ENCODE assay signal across 10 mouse cellular contexts in the genomic region with DNA sequence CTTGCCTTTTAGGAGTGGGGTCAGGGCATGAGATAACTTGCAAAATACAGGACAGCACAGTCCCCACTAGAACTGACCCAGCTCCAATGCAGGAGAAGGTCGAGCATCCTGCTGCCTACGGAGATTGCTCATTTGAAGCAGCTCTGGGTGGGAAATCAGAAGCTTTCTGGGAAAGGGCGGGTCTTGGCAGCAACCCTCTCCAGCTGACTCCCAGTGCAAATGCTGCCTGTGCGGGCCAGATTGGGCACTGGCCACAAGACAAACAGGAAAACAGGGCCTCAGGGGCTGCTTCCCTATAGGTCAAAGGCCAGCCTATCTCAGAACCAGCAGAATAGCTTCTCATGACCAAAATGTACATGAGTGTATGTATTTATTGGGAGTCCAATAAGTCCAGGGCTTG. TPM values are rescaled to one million over a fixed set of nuclear protein-coding genes. Genes with fewer than 3 reads are reported as not detected.
DNase-seq lines count a peak whose midpoint lies in the region; ATAC-seq lines count a peak whose summit lies in the region.
"Had no signal": no experiment of that assay in that cellular context is flagged by ENCODE, and none has a peak within 500 bp of the region (broad histone marks: within the 10 kb centered on the region; RNA-seq: fewer than 3 reads in every experiment).

No protein-coding gene starts in this region.

- H3K9me3 ChIP-seq in hindbrain, embryonic 15.5 days = no peaks in the 10 kb centered on the region
- H3K9me3 ChIP-seq in hindbrain, embryonic 11.5 days (ENCODE audit: control insufficient read depth, low read length) = no peaks in the 10 kb centered on the region

- H3K9ac ChIP-seq in hindbrain, embryonic 15.5 days = no peak overlapping the region
- H3K9ac ChIP-seq in hindbrain, embryonic 11.5 days (ENCODE audit: low read depth, low read length) = no peak overlapping the region

- 0 out of 2 replicates have a peak, but pooled peaks have one; percentile 19 for ATAC-seq in hindbrain, embryonic 15.5 days (ENCODE audit: low FRiP score, low read depth)
- no peak for ATAC-seq in hindbrain, embryonic 11.5 days (ENCODE audit: low FRiP score)
- ATAC-seq: forebrain, embryonic 14.5 days had no signal

- WGBS in hindbrain, embryonic 15.5 days = 72% methylated on average over 4 of the region's 4 CpGs
- 76% methylated on average over 4 of the region's 4 CpGs for WGBS in hindbrain, embryonic 11.5 days

- H3K4me1 ChIP-seq in hindbrain, embryonic 15.5 days (replicated peaks) = 0 out of 2 replicates have a peak, but pooled peaks cover 4% of the 10 kb centered on the region
- H3K4me1 ChIP-seq in hindbrain, embryonic 11.5 days (replicated peaks; ENCODE audit: control insufficient read depth, insufficient read depth, low read length) = no peaks in the 10 kb centered on the region

- H3K36me3 ChIP-seq in hindbrain, embryonic 15.5 days = no peaks in the 10 kb centered on the region
- H3K36me3 ChIP-seq in hindbrain, embryonic 11.5 days (ENCODE audit: control insufficient read depth, insufficient read depth, low read length) = no peaks in the 10 kb centered on the region

- no peak overlapping the region for H3K27ac ChIP-seq in hindbrain, embryonic 15.5 days (replicated peaks)
- H3K27ac ChIP-seq in hindbrain, embryonic 11.5 days (ENCODE audit: low read depth, low read length) = no peak overlapping the region

- no peak for DNase-seq in hindbrain, embryonic 11.5 days (ENCODE audit: low spot score)
- DNase-seq in adrenal gland, postnatal 25 days = peak; percentile 38
- peak; percentile 64 for DNase-seq in heart, postnatal 25 days (ENCODE audit: low spot score)
- peak; percentile 80 for DNase-seq in lung, postnatal 25 days (ENCODE audit: low spot score)
- DNase-seq in cerebellum, postnatal 25 days = no peak
- no peak for DNase-seq in left cerebral cortex, adult 11 months (ENCODE audit: low spot score)
- DNase-seq in cerebellum, adult 11 months = no peak
- DNase-seq: right cerebral cortex, postnatal 14 days had no signal

- H3K4me2 ChIP-seq in hindbrain, embryonic 15.5 days = no peak overlapping the region
- no peak overlapping the region for H3K4me2 ChIP-seq in hindbrain, embryonic 11.5 days (replicated peaks; ENCODE audit: low read depth, low read length)

- peaks cover 10% of the 10 kb centered on the region for H3K27me3 ChIP-seq in hindbrain, embryonic 15.5 days
- H3K27me3 ChIP-seq in hindbrain, embryonic 11.5 days (ENCODE audit: control insufficient read depth, insufficient read depth, low read length) = peaks cover 4% of the 10 kb centered on the region

- intact Hi-C loops in heart, postnatal 25 days (cut with DNase I) = loop anchor here (2.0 kb wide), 1 partner anchor 33 kb away; a partner anchor contains a TSS

- H3K4me3 ChIP-seq in hindbrain, embryonic 15.5 days = no peak overlapping the region
- no peak overlapping the region for H3K4me3 ChIP-seq in hindbrain, embryonic 11.5 days (ENCODE audit: low read depth, low read length)

RNA-seq across cellular contexts. Expression of a gene that starts 32.8 kb away (rescaled TPM):
- 3.2 and 3.9 TPM in 2 replicates for polyA plus RNA-seq in hindbrain, embryonic 15.5 days (2015; fragmentation: Nextera tagmentation; extraction: Ambion mirVana)
- polyA plus RNA-seq in hindbrain, embryonic 11.5 days (2014; fragmentation: Nextera tagmentation; extraction: Ambion mirVana) = 1.8 and 2.4 TPM in 2 replicates
- 9.5 and 10.5 TPM in 2 replicates for total RNA-seq in adrenal gland, postnatal 25 days (2021)
- 10 to 100 TPM; 17.1 to 19.6 TPM for total RNA-seq in heart, postnatal 25 days (2021)

RNA-seq across cellular contexts. Expression of a gene that starts 53.1 kb away (rescaled TPM):
- 12.7 and 15.3 TPM in 2 replicates for polyA plus RNA-seq in hindbrain, embryonic 15.5 days (2015; fragmentation: Nextera tagmentation; extraction: Ambion mirVana)
- 18.2 and 18.9 TPM in 2 replicates for polyA plus RNA-seq in hindbrain, embryonic 11.5 days (2014; fragmentation: Nextera tagmentation; extraction: Ambion mirVana)
- 7.2 and 7.4 TPM in 2 replicates for total RNA-seq in adrenal gland, postnatal 25 days (2021)
- total RNA-seq in heart, postnatal 25 days (2021) = 10 to 100 TPM; 21.8 to 26.1 TPM

Comparison
In these comparisons a context has a peak if more than half of its experiments do, and no peak if none do; other contexts are left out.
1. DNase-seq: peak in adrenal gland, postnatal 25 days (single experiment), heart, postnatal 25 days (single experiment) and lung, postnatal 25 days (single experiment); none in hindbrain, embryonic 11.5 days (single experiment), cerebellum, postnatal 25 days (0 of 2), left cerebral cortex, adult 11 months (single experiment) and cerebellum, adult 11 months (single experiment).